Mouse (Mus musculus) forebrain, embryonic 10.5 days (tissue): Measurements from ENCODE around the gene 4921504E06Rik. TPM values are rescaled to one million over a fixed set of nuclear protein-coding genes. Genes with fewer than 3 reads are reported as not detected.

Experiments
- DNase-seq: peaks from one replicate; pipeline ENCODE4 v3.0.0-alpha.2; 2017; ENCODE audit warnings: low spot score; ENCODE audit errors: extremely low spot score
- H3K27ac ChIP-seq: fragments of 300-500 bp; sonication (generic); 2 replicates; pipeline ENCODE4 v1.5.1; 2016; ENCODE audit warnings: mild to moderate bottlenecking
- H3K27me3 ChIP-seq: fragments of 300-500 bp; sonication (generic); 2 replicates; pipeline ENCODE4 v1.6.1; 2016; ENCODE audit warnings: mild to moderate bottlenecking; ENCODE audit not compliant: poor library complexity, severe bottlenecking
- H3K36me3 ChIP-seq: fragments of 300-500 bp; sonication (generic); replicated peaks from 2 replicates; pipeline ENCODE4 v1.6.1; 2016; ENCODE audit warnings: mild to moderate bottlenecking, moderate library complexity
- H3K4me1 ChIP-seq: fragments of 300-500 bp; sonication (generic); 2 replicates; pipeline ENCODE4 v1.6.1; 2016
- H3K4me3 ChIP-seq: fragments of 300-500 bp; sonication (generic); 2 replicates; pipeline ENCODE4 v1.5.1; 2016; ENCODE audit warnings: mild to moderate bottlenecking, moderate library complexity
- H3K9me3 ChIP-seq: fragments of 300-500 bp; sonication (generic); 2 replicates; pipeline ENCODE4 v1.6.1; 2016; ENCODE audit warnings: mild to moderate bottlenecking, moderate library complexity
- WGBS: fragments of 180-500 bp; shearing (Covaris S2); methylation state at CpG from one replicate; pipeline ENCODE4 v1.1.7; 2016; 5-methylcytosine and 5-hydroxymethylcytosine counted together
- polyA plus RNA-seq: library from polyadenylated mRNA; unstranded; fragments of >200 nt; fragmentation: Nextera tagmentation; extraction: Ambion mirVana; gene quantifications from 2 replicates; pipeline ENCODE4 v1.2.1, GENCODE M21; 2016

The 4921504E06Rik gene
- polyA plus RNA-seq, 1 experiment from 2014 or later, result not detected

GRCm38 (mm10) chr2:19455857-19456482 is 97.7 kb downstream of the 4921504E06Rik start:
- Histone ChIP-seq H3K4me1 (peaks cover 77% of the 10 kb centered on the region), H3K27ac (no peak overlapping the region), H3K9me3 (no peaks in the 10 kb centered on the region), H3K4me3 (no peak overlapping the region), H3K27me3 (peaks cover 87% of the 10 kb centered on the region), H3K36me3 (no peaks in the 10 kb centered on the region)
- 5% methylated on average over 10 of the region's 10 CpGs for WGBS
- no peak for DNase-seq

- Histone ChIP-seq H3K4me1 (peaks cover 72% of the 10 kb centered on the region), H3K4me3 (no peak overlapping the region), H3K27me3 (peaks cover 87% of the 10 kb centered on the region), H3K27ac (no peak overlapping the region), H3K9me3 (no peaks in the 10 kb centered on the region), H3K36me3 (no peaks in the 10 kb centered on the region)
- no peak for DNase-seq
- WGBS, result 2% methylated on average over 5 of the region's 5 CpGs
These were observed 98.5 kb downstream of the 4921504E06Rik start for GRCm38 (mm10) chr2:19455228-19455627.

DNA sequence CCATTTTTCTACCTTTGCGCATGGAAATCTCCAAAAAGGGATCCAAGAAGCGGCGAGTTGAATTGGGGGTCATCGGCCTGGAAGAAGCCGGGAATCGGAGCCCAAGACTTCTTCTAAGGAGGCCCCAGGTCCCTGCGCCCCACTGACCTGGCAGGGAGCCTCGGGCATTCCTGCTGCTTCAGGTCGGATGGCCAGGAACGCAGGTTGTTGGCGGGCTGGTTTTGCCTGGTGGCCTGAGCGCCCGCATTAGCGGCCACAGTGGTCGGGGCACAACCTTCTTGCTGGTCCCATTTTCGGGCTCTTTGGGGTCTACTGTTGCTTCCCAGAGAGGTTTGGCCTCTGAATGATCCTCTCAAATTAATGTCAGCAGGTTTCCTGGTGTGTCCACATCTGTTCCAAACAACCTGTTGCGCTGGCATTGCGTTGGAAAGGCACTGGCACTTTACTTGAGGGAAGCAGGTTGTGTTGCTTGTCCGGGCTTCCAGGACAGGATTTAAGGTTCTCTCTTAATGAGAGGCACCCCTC is 101.1 kb downstream of the 4921504E06Rik start:
- H3K27ac ChIP-seq, result no peak overlapping the region
- WGBS, result under 1% methylated on average over 19 of the region's 19 CpGs
- H3K4me3 ChIP-seq, result peak overlapping the region; percentile 29
- H3K27me3 ChIP-seq, result peaks cover 100% of the 10 kb centered on the region
- no peaks in the 10 kb centered on the region for H3K36me3 ChIP-seq
- DNase-seq, result peak; percentile 18
- H3K9me3 ChIP-seq, result no peaks in the 10 kb centered on the region
- H3K4me1 ChIP-seq, result peaks cover 64% of the 10 kb centered on the region

GRCm38 (mm10) chr2:19449308-19449707 is 104.4 kb downstream of the 4921504E06Rik start:
- 13% methylated on average over 4 of the region's 4 CpGs for WGBS

DNA sequence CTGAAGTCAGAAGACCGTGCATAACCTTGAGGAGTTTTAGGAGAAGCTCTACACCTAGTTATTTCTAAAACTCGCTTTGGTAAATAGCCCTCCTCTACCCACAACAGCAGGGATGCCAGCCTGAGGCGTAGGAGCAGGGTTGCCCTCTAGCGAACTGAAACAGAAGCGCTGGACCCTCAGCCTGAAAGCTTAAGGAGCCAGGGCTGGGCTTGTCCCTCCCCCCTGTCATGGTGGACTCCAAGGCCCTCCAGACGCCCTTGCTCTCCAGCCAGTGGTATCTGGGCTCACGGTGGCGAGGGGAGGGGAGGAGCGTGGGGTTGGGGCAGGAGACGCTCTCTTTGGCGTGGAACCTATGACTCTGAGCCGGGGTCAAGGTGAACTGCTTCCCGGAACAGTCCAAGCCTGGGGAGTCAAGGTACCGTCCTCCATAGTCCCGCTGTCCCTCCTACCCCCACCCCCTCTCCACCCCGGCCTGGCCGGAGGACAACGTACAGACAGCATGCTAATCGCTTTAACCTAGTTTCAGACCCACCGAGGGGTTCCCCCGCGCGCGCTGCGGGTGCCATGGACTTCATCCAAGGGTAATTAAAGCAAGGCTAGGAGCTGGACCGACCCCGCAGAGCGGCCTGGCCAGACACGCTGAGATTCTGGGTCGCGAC is 105.5 kb downstream of the 4921504E06Rik start:
- DNase-seq, result peak; percentile 54
- no peaks in the 10 kb centered on the region for H3K9me3 ChIP-seq
- peaks cover 100% of the 10 kb centered on the region for H3K27me3 ChIP-seq
- 0% methylated on average over 31 of the region's 31 CpGs for WGBS
- no peaks in the 10 kb centered on the region for H3K36me3 ChIP-seq
- peaks cover 45% of the 10 kb centered on the region for H3K4me1 ChIP-seq
- no peak overlapping the region for H3K27ac ChIP-seq
- H3K4me3 ChIP-seq, result peak overlapping the region; percentile 43

More at GRCm38 (mm10) chr2:19449308-19449707, 104.4 kb downstream of the 4921504E06Rik start:
- Histone ChIP-seq H3K9me3 (no peaks in the 10 kb centered on the region), H3K27ac (no peak overlapping the region), H3K36me3 (no peaks in the 10 kb centered on the region), H3K27me3 (peaks cover 100% of the 10 kb centered on the region), H3K4me3 (no peak overlapping the region), H3K4me1 (peaks cover 53% of the 10 kb centered on the region)
- DNase-seq, result no peak

DNA sequence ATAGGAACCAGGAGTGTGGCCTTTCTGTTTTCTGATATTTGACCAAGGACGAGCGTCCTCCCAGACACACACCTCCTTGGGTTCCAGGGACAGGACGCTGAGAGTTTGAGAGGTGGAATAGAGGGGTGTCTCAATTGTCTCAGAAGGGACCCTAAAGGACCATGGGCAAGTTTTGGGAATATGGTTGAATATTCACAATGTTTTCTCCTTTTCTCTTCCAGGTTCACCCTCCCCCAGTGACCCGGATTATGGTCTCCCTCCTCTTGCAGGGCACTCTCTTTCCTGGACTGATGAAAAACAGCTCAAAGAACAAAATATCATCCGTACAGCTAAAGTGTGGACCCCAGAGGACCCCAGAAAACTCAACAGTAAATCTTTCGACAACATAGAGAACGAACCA is 107.0 kb downstream of the 4921504E06Rik start:
- H3K36me3 ChIP-seq, result no peaks in the 10 kb centered on the region
- peaks cover 100% of the 10 kb centered on the region for H3K27me3 ChIP-seq
- H3K27ac ChIP-seq, result no peak overlapping the region
- H3K4me1 ChIP-seq, result peaks cover 36% of the 10 kb centered on the region
- WGBS, result 2% methylated on average over 7 of the region's 7 CpGs
- no peak for DNase-seq
- no peaks in the 10 kb centered on the region for H3K9me3 ChIP-seq
- H3K4me3 ChIP-seq, result no peak overlapping the region

DNA sequence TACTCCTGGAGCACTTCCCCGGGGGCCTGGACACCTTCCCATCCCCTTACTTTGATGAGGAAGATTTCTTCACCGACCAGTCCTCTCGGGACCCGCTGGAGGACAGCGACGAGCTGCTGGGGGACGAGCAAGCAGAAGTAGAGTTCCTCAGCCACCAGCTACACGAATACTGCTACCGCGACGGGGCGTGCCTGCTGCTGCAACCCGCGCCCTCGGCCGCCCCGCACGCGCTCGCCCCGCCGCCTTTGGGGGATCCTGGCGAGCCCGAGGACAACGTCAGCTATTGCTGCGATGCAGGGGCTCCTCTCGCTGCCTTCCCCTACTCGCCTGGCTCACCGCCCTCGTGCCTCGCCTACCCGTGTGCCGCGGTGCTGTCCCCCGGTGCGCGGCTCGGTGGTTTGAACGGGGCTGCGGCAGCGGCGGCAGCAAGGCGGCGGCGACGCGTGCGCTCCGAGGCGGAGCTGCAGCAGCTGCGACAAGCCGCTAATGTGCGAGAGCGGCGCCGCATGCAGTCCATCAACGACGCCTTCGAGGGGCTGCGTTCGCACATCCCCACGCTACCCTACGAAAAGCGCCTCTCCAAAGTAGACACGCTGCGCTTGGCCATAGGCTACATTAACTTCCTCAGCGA is 107.7 kb downstream of the 4921504E06Rik start:
- Histone ChIP-seq H3K9me3 (no peaks in the 10 kb centered on the region), H3K36me3 (no peaks in the 10 kb centered on the region), H3K27ac (no peak overlapping the region), H3K4me3 (peak overlapping the region; percentile 43), H3K27me3 (peaks cover 100% of the 10 kb centered on the region), H3K4me1 (peaks cover 36% of the 10 kb centered on the region)
- WGBS, result under 1% methylated on average over 67 of the region's 67 CpGs
- no peak for DNase-seq

GRCm38 (mm10) chr2:19444931-19445831 is 108.5 kb downstream of the 4921504E06Rik start, which contains the start of gene Ptf1a:
TSS of gene Ptf1a (plus strand) at chr2:19445663.
- no peak for DNase-seq
- WGBS, result under 1% methylated on average over 52 of the region's 53 CpGs
- Histone ChIP-seq H3K9me3 (no peaks in the 10 kb centered on the region), H3K4me1 (peaks cover 36% of the 10 kb centered on the region), H3K36me3 (no peaks in the 10 kb centered on the region), H3K4me3 (peak within 1 kb of the TSS; percentile 43), H3K27ac (no peak within 1 kb of the TSS), H3K27me3 (peaks cover 100% of the 10 kb centered on the region)

- DNase-seq, result no peak
- peaks cover 35% of the 10 kb centered on the region for H3K4me1 ChIP-seq
- 1% methylated on average over 9 of the region's 9 CpGs for WGBS
- no peak overlapping the region for H3K4me3 ChIP-seq
- H3K27ac ChIP-seq, result no peak overlapping the region
- H3K36me3 ChIP-seq, result no peaks in the 10 kb centered on the region
- peaks cover 99% of the 10 kb centered on the region for H3K27me3 ChIP-seq
- H3K9me3 ChIP-seq, result no peaks in the 10 kb centered on the region
These were observed 109.4 kb downstream of the 4921504E06Rik start for GRCm38 (mm10) chr2:19444346-19444745.

GRCm38 (mm10) chr2:19431614-19432323 is 121.9 kb downstream of the 4921504E06Rik start:
- Histone ChIP-seq H3K4me1 (peaks cover 19% of the 10 kb centered on the region), H3K4me3 (peak overlapping the region; percentile 38), H3K36me3 (no peaks in the 10 kb centered on the region), H3K27ac (no peak overlapping the region), H3K9me3 (no peaks in the 10 kb centered on the region), H3K27me3 (peaks cover 100% of the 10 kb centered on the region)
- DNase-seq, result no peak
- WGBS, result 2% methylated on average over 41 of the region's 41 CpGs

- no peaks in the 10 kb centered on the region for H3K36me3 ChIP-seq
- DNase-seq, result no peak
- peaks cover 19% of the 10 kb centered on the region for H3K4me1 ChIP-seq
- H3K27ac ChIP-seq, result no peak overlapping the region
- H3K27me3 ChIP-seq, result peaks cover 100% of the 10 kb centered on the region
- H3K9me3 ChIP-seq, result no peaks in the 10 kb centered on the region
- H3K4me3 ChIP-seq, result peak overlapping the region; percentile 38
- WGBS, result under 1% methylated on average over 18 of the region's 18 CpGs
These were observed 122.5 kb downstream of the 4921504E06Rik start for GRCm38 (mm10) chr2:19431186-19431585.
